Mouse (Mus musculus) neural tube, embryonic 13.5 days (tissue): ENCODE data around the gene Spp2. TPM values are rescaled to one million over a fixed set of nuclear protein-coding genes. Genes with fewer than 3 reads are reported as not detected.

ENCODE experiments used
- ATAC-seq: fragments of 200-750 bp; cut with Nextera tagmentation; 2 replicates; pipeline ENCODE4 v1.8.0; 2017; ENCODE audit warnings: low read depth, mild to moderate bottlenecking, moderate TSS enrichment, moderate library complexity
- H3K27ac ChIP-seq: fragments of 300-500 bp; sonication (generic); replicated peaks from 2 replicates; pipeline ENCODE4 v1.5.1; 2015; ENCODE audit warnings: moderate library complexity, mild to moderate bottlenecking, inconsistent platforms
- H3K27me3 ChIP-seq: fragments of 300-500 bp; sonication (generic); 2 replicates; pipeline ENCODE4 v1.6.1; 2015; ENCODE audit warnings: mild to moderate bottlenecking, inconsistent platforms
- H3K36me3 ChIP-seq: fragments of 300-500 bp; sonication (generic); 2 replicates; pipeline ENCODE4 v1.6.1; 2015; ENCODE audit warnings: mild to moderate bottlenecking, inconsistent platforms
- H3K4me1 ChIP-seq: fragments of 300-500 bp; sonication (generic); replicated peaks from 2 replicates; pipeline ENCODE4 v1.6.1; 2015; ENCODE audit warnings: inconsistent platforms
- H3K4me2 ChIP-seq: fragments of 300-500 bp; sonication (generic); 2 replicates; pipeline ENCODE4 v1.6.1; 2015; ENCODE audit warnings: inconsistent platforms, mild to moderate bottlenecking, moderate library complexity
- H3K4me3 ChIP-seq: fragments of 300-500 bp; sonication (generic); 2 replicates; pipeline ENCODE4 v1.5.1; 2015; ENCODE audit warnings: mild to moderate bottlenecking, inconsistent platforms
- H3K9ac ChIP-seq: fragments of 300-500 bp; sonication (generic); 2 replicates; pipeline ENCODE4 v1.6.1; 2015; ENCODE audit warnings: moderate library complexity, mild to moderate bottlenecking, inconsistent platforms
- H3K9me3 ChIP-seq: fragments of 300-500 bp; sonication (generic); 2 replicates; pipeline ENCODE4 v1.6.1; 2016; ENCODE audit warnings: inconsistent platforms
- WGBS: fragments of 180-500 bp; shearing (Covaris S2); methylation state at CpG from one replicate; pipeline ENCODE4 v1.1.7; 2015; 5-methylcytosine and 5-hydroxymethylcytosine counted together
- polyA plus RNA-seq: library from polyadenylated mRNA; unstranded; fragments of >200 nt; fragmentation: Nextera tagmentation; extraction: Ambion mirVana; gene quantifications from 2 replicates; pipeline ENCODE4 v1.2.1, GENCODE M21; 2015

Spp2 gene
- polyA plus RNA-seq, 1 experiment from 2014 or later = 0.54 TPM

DNA sequence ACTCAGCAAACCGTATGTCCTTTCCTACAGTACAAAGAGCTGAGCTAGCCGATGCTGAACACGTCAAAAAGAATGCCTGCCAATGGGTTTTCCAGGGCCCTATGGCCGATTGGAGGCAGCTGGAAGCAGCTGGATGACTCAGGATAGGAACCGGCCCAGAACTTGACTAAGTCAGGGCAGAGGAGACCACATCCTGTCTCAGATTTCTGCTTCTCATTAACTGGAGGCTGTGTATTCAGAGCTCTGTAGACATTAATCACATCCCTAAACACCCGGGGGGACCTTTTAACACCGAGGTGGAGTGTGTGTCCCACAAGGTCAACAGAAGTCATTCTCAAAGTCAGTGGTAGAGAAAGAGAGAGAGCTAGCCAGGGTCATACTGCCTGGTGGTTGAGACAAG lies 67.8 kb downstream of the Spp2 start:
- Histone ChIP-seq H3K27me3 (no peaks in the 10 kb centered on the region), H3K4me2 (no peak overlapping the region), H3K4me1 (peaks cover 25% of the 10 kb centered on the region), H3K27ac (no peak overlapping the region), H3K36me3 (no peaks in the 10 kb centered on the region), H3K9me3 (no peaks in the 10 kb centered on the region), H3K4me3 (no peak overlapping the region), H3K9ac (no peak overlapping the region)
- no peak for ATAC-seq
- WGBS = 55% methylated on average over 7 of the region's 7 CpGs

DNA sequence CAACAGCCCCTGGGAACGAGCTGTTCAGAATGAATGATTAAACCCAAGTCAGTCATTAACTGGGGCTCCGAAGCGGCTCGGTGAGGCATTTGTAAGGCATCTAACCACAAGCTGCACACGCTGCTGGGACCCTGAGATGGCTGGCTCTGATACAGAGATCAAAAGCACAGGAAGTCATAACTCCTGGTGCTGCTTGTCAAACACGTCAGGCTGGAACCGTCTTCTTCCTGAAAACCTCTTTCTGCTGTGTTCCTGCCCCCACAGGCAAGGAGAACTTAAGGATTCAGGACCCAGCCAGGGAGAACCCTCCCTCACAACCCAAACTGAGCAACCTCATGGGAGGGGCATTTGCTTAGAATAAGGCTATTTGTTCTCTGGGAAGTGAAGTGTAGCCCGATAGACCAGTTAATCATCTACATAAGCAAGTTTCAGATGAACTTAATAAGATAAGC lies 68.8 kb downstream of the Spp2 start:
- H3K4me2 ChIP-seq = no peak overlapping the region
- WGBS = 20% methylated on average over 8 of the region's 8 CpGs
- no peaks in the 10 kb centered on the region for H3K9me3 ChIP-seq
- H3K4me3 ChIP-seq = no peak overlapping the region
- H3K4me1 ChIP-seq = peaks cover 25% of the 10 kb centered on the region
- H3K27ac ChIP-seq = no peak overlapping the region
- no peaks in the 10 kb centered on the region for H3K27me3 ChIP-seq
- no peak for ATAC-seq
- H3K9ac ChIP-seq = no peak overlapping the region
- no peaks in the 10 kb centered on the region for H3K36me3 ChIP-seq

Other genes starting within 250 kb of the Spp2 start
- not detected in 2 replicates for gene Ugt1a5, start 240.9 kb upstream of the Spp2 start, polyA plus RNA-seq
- gene Ugt1a2, start 206.4 kb upstream of the Spp2 start, polyA plus RNA-seq = not detected in 2 replicates
- 16.9 and 18.7 TPM in 2 replicates for gene Dnajb3, start 201.2 kb upstream of the Spp2 start, polyA plus RNA-seq
- not detected in 2 replicates for gene Ugt1a1, start 195.0 kb upstream of the Spp2 start, polyA plus RNA-seq
- gene Mroh2a, start 180.0 kb upstream of the Spp2 start, polyA plus RNA-seq = 0.58 and 0.68 TPM in 2 replicates
- 69.9 and 74.0 TPM in 2 replicates for gene Hjurp, start 129.3 kb upstream of the Spp2 start, polyA plus RNA-seq
- 0.07 TPM in 1 of 2 replicates, not detected in the other for gene Trpm8, start 129.3 kb upstream of the Spp2 start, polyA plus RNA-seq
- gene Glrp1, start 103.1 kb downstream of the Spp2 start, polyA plus RNA-seq = not detected in 2 replicates